Mouse (Mus musculus): ENCODE measurements around the gene Spaca6. TPM values are rescaled to one million over a fixed set of nuclear protein-coding genes. Genes with fewer than 3 reads are reported as not detected.

Gene Spaca6
- polyA plus RNA-seq, 1 experiment: 81.0 TPM

DNA sequence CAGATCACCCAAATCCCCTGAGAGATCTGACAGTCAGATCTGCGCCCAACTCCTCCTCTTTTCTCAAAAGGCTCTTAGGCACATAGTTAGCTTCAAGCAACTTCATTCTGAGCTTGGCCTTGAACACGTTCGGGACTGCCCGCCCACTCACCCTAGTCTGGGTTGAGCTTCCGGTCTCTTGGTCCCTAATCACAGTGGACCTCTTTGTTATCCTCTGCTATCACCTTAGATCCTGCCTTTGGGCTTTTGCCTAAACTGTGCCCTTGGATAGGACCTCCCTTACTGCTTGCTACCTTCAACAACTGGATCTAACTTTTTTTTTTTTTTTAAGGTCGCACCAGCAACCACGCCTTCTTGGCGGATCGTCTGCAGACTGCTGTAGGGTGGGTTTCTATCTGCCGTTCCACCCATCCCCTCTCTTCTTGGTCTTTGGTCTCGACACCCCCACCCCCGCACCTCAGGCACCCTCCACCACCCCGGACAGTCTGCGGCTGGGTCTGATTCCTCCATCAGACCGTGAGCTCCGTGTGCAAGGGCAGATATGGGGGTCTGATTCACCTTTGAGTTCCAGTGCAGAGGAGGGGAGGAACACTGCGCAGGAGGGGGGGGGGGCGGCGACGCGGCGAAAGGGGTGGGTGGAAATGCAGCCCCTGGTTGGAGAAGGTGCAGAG, 902 bp upstream of the Spaca6 start:
- peak overlapping the region; percentile 91 for H3K9ac ChIP-seq (ENCODE audit: low read depth, poor library complexity, severe bottlenecking)
- peaks cover 6% of the 10 kb centered on the region for H3K4me1 ChIP-seq (ENCODE audit: control insufficient read depth, insufficient read depth, low read length)
- no peaks in the 10 kb centered on the region for H3K9me3 ChIP-seq (replicated peaks; ENCODE audit: control insufficient read depth, insufficient read depth, low read length, poor library complexity, severe bottlenecking)
- no peak for TF ChIP-seq EP300 (IDR thresholded peaks at IDR 0.05; ENCODE audit: insufficient read depth, low read depth, low read length)
- TF ChIP-seq CTCF (IDR thresholded peaks at IDR 0.05; ENCODE audit: low read depth, low read length): no peak
- no peak for TF ChIP-seq POLR2A (IDR thresholded peaks at IDR 0.05; ENCODE audit: insufficient read depth, low read length)
- H3K27me3 ChIP-seq (ENCODE audit: control insufficient read depth, insufficient read depth, low read length, poor library complexity, severe bottlenecking): no peaks in the 10 kb centered on the region
- H3K4me3 ChIP-seq (ENCODE audit: low read depth, low read length): peak overlapping the region; percentile 69
- peak overlapping the region; percentile 78 for H3K27ac ChIP-seq (ENCODE audit: insufficient read depth, low read length)
- H3K36me3 ChIP-seq (ENCODE audit: control insufficient read depth, insufficient read depth, low read length, poor library complexity, severe bottlenecking): no peaks in the 10 kb centered on the region

DNA sequence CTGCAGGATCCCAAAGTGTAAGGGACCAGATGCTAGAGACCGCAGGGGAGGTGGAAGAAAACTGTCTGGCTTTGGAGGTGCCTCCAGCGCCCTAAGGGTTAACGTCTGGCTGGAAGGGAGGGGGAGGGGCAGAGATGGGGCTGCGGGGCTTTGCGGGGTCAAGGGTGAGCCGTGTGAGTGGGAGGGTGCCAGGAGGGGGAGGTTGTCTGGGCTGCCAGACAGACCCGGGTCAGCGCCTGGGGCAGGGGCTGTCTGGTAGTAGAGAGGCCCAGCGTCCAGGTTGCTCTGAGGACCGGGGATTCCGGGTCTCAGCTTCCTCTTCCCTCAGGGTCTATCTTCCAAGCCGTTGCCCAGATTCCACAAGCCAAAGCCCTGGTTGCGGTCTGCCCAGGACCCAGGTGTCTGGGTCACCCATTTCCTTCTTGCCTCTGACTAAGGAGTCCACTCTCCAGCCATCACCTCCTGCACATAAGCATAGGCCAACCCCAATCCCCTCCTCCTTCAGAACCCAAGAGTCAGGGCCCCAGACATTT, 766 bp downstream of the Spaca6 start:
- peak overlapping the region; percentile 91 for H3K9ac ChIP-seq (ENCODE audit: low read depth, poor library complexity, severe bottlenecking)
- peak; percentile 76; the same call in 1 of the 2 replicates for TF ChIP-seq EP300 (IDR thresholded peaks at IDR 0.05; ENCODE audit: insufficient read depth, low read depth, low read length)
- TF ChIP-seq CTCF (IDR thresholded peaks at IDR 0.05; ENCODE audit: low read depth, low read length): no peak
- no peak for TF ChIP-seq POLR2A (IDR thresholded peaks at IDR 0.05; ENCODE audit: insufficient read depth, low read length)
- H3K27me3 ChIP-seq (ENCODE audit: control insufficient read depth, insufficient read depth, low read length, poor library complexity, severe bottlenecking): no peaks in the 10 kb centered on the region
- peak overlapping the region; percentile 64 for H3K4me3 ChIP-seq (ENCODE audit: low read depth, low read length)
- H3K36me3 ChIP-seq (ENCODE audit: control insufficient read depth, insufficient read depth, low read length, poor library complexity, severe bottlenecking): no peaks in the 10 kb centered on the region; the same call in 1 of the 2 replicates
- H3K4me1 ChIP-seq (ENCODE audit: control insufficient read depth, insufficient read depth, low read length): peaks cover 6% of the 10 kb centered on the region
- peak overlapping the region; percentile 87 for H3K27ac ChIP-seq (ENCODE audit: insufficient read depth, low read length)
- no peaks in the 10 kb centered on the region for H3K9me3 ChIP-seq (replicated peaks; ENCODE audit: control insufficient read depth, insufficient read depth, low read length, poor library complexity, severe bottlenecking)

DNA sequence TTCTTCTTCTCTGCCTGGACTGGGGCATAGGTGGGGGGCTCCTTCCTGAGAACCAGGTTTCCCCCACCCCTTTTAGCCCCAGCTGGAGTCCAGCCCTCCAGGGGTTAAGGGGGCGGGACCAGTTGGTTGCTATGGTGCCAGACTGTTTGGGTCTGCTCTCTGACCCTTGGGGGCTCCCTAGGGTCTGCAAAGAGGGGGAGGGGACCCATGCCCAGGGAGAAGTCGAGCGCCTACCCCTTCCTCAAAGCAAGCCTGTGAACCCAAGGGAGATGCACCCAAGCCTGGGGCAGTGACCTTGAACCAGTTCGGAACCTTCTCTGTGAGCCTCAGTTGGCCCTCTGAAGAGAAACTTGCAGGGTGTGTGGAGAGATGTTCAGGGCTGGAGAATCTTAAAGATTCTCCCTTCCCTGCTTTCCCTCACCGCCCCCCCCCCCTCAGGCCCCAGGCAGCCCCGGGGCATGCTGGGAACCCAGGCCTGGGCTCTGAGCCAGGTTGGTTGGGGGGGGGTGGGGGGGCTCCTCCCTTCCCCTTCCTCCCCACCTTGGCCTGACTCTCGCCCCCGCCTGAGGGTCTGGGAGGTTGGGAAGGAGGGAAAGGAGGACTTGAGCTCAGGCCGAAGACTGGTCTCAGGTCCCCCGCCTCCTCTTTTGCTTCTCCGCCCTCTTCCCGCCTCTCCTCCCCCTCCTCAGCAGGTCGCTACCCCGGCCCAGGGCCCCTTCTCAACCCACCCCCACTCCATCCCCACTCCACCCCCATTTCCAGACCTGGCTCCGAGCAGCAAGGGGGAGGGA, 1.4 kb downstream of the Spaca6 start:
- H3K27ac ChIP-seq (ENCODE audit: insufficient read depth, low read length): peak overlapping the region; percentile 71
- TF ChIP-seq EP300 (IDR thresholded peaks at IDR 0.05; ENCODE audit: insufficient read depth, low read depth, low read length) (peak; percentile 59; the same call in 1 of the 2 replicates), CTCF (IDR thresholded peaks at IDR 0.05; ENCODE audit: low read depth, low read length) (no peak)
- H3K9me3 ChIP-seq (replicated peaks; ENCODE audit: control insufficient read depth, insufficient read depth, low read length, poor library complexity, severe bottlenecking): no peaks in the 10 kb centered on the region
- H3K4me3 ChIP-seq (ENCODE audit: low read depth, low read length): peak overlapping the region; percentile 64
- H3K4me1 ChIP-seq (ENCODE audit: control insufficient read depth, insufficient read depth, low read length): peaks cover 6% of the 10 kb centered on the region
- H3K27me3 ChIP-seq (ENCODE audit: control insufficient read depth, insufficient read depth, low read length, poor library complexity, severe bottlenecking): no peaks in the 10 kb centered on the region
- peak overlapping the region; percentile 91 for H3K9ac ChIP-seq (ENCODE audit: low read depth, poor library complexity, severe bottlenecking)
- H3K36me3 ChIP-seq (ENCODE audit: control insufficient read depth, insufficient read depth, low read length, poor library complexity, severe bottlenecking): no peaks in the 10 kb centered on the region; the same call in 1 of the 2 replicates

DNA sequence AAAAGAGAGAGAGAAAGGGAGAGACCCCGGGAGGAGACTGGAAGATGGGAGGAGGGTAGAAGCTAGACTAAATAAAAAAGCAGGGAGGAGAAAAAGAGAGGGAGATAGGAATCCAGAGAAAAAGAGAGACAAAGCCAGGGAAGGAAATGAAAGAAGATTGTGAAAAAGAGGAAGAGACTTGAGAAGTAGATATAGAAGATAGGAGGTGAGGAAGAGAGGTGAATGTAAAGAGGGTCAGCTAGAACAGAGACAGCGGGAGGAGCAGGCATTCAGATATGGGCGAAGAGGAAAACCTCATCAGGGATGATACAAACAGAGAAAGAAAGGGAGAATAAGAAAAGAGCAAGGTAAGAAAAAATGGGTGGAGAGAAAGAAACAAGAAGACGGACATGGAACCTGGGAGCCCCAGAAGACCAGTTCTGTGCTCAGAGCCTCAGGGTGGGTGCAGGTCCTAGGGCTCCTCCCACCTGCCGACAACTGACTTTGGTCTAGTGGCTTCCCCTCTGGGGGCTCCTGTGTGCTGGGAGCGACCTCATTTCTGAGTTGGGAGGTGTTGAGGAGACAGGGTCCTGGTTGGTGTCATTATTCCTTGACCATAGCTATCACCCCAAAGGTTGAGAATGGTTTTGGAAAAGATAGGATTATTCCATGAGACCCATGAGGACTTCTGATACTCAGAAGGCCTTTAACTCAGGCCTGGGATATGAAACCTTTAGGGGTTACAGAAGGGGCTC, 2.3 kb downstream of the Spaca6 start:
- H3K36me3 ChIP-seq (ENCODE audit: control insufficient read depth, insufficient read depth, low read length, poor library complexity, severe bottlenecking): no peaks in the 10 kb centered on the region; the same call in 1 of the 2 replicates
- peak overlapping the region; percentile 63 for H3K27ac ChIP-seq (ENCODE audit: insufficient read depth, low read length)
- H3K4me3 ChIP-seq (ENCODE audit: low read depth, low read length): peak overlapping the region; percentile 48
- H3K4me1 ChIP-seq (ENCODE audit: control insufficient read depth, insufficient read depth, low read length): peaks cover 6% of the 10 kb centered on the region
- peak overlapping the region; percentile 91 for H3K9ac ChIP-seq (ENCODE audit: low read depth, poor library complexity, severe bottlenecking)
- no peaks in the 10 kb centered on the region for H3K9me3 ChIP-seq (replicated peaks; ENCODE audit: control insufficient read depth, insufficient read depth, low read length, poor library complexity, severe bottlenecking)
- no peak for TF ChIP-seq CTCF (IDR thresholded peaks at IDR 0.05; ENCODE audit: low read depth, low read length)
- H3K27me3 ChIP-seq (ENCODE audit: control insufficient read depth, insufficient read depth, low read length, poor library complexity, severe bottlenecking): no peaks in the 10 kb centered on the region

GRCm38 (mm10) chr17:17829816-17830535, 3.0 kb downstream of the Spaca6 start:
- peak overlapping the region; percentile 91 for H3K9ac ChIP-seq (ENCODE audit: low read depth, poor library complexity, severe bottlenecking)
- H3K4me3 ChIP-seq (ENCODE audit: low read depth, low read length): peak overlapping the region; percentile 47
- no peaks in the 10 kb centered on the region for H3K27me3 ChIP-seq (ENCODE audit: control insufficient read depth, insufficient read depth, low read length, poor library complexity, severe bottlenecking)
- H3K9me3 ChIP-seq (replicated peaks; ENCODE audit: control insufficient read depth, insufficient read depth, low read length, poor library complexity, severe bottlenecking): no peaks in the 10 kb centered on the region
- TF ChIP-seq POLR2A (IDR thresholded peaks at IDR 0.05; ENCODE audit: insufficient read depth, low read length): no peak
- no peak for TF ChIP-seq EP300 (IDR thresholded peaks at IDR 0.05; ENCODE audit: insufficient read depth, low read depth, low read length)
- TF ChIP-seq CTCF (IDR thresholded peaks at IDR 0.05; ENCODE audit: low read depth, low read length): no peak
- no peaks in the 10 kb centered on the region; the same call in 1 of the 2 replicates for H3K36me3 ChIP-seq (ENCODE audit: control insufficient read depth, insufficient read depth, low read length, poor library complexity, severe bottlenecking)
- H3K4me1 ChIP-seq (ENCODE audit: control insufficient read depth, insufficient read depth, low read length): peaks cover 6% of the 10 kb centered on the region
- no peak overlapping the region for H3K27ac ChIP-seq (ENCODE audit: insufficient read depth, low read length)
